Mouse (Mus musculus): Measurements from ENCODE around the gene Hacd3. TPM values are rescaled to one million over a fixed set of nuclear protein-coding genes. Genes with fewer than 3 reads are reported as not detected.
"Not testable (repeated sequence)": the region's sequence is repeated elsewhere in the genome, so short reads cannot be mapped to it uniquely, and the experiment has no call there.

Gene Hacd3
- total RNA-seq (2014; fragmentation: Nextera tagmentation) (40.4 and 48.9 TPM in 2 replicates), total RNA-seq (2017) (68.1 and 71.5 TPM in 2 replicates)

GRCm38 (mm10) chr9:65020991-65021886 lies at the start of gene Hacd3:
Gene Hacd3, minus strand, starts transcription at chr9:65021693.
- peak; percentile 64 for ATAC-seq (replicated peaks; ENCODE audit: low FRiP score, low TSS enrichment, poor library complexity, severe bottlenecking)

GRCm38 (mm10) chr9:65070587-65070986 lies 49.1 kb upstream of the Hacd3 start:
- ATAC-seq (replicated peaks; ENCODE audit: low FRiP score, low TSS enrichment, poor library complexity, severe bottlenecking) = peak; percentile 95

- no peak for ATAC-seq (replicated peaks; ENCODE audit: low FRiP score, low TSS enrichment, poor library complexity, severe bottlenecking)
Observed at GRCm38 (mm10) chr9:65064251-65064650, 42.8 kb upstream of the Hacd3 start.

GRCm38 (mm10) chr9:65050981-65051380 lies 29.5 kb upstream of the Hacd3 start:
- no peak for ATAC-seq (replicated peaks; ENCODE audit: low FRiP score, low TSS enrichment, poor library complexity, severe bottlenecking)

- ATAC-seq (replicated peaks; ENCODE audit: low FRiP score, low TSS enrichment, poor library complexity, severe bottlenecking) = no peak
Observed at GRCm38 (mm10) chr9:65049422-65049821, 27.9 kb upstream of the Hacd3 start.

GRCm38 (mm10) chr9:65046993-65047392 lies 25.5 kb upstream of the Hacd3 start:
- ATAC-seq (replicated peaks; ENCODE audit: low FRiP score, low TSS enrichment, poor library complexity, severe bottlenecking) = no peak

GRCm38 (mm10) chr9:65041430-65041829 lies 19.9 kb upstream of the Hacd3 start:
- no peak for ATAC-seq (replicated peaks; ENCODE audit: low FRiP score, low TSS enrichment, poor library complexity, severe bottlenecking)

GRCm38 (mm10) chr9:65036861-65037260 lies 15.4 kb upstream of the Hacd3 start:
- no peak for ATAC-seq (replicated peaks; ENCODE audit: low FRiP score, low TSS enrichment, poor library complexity, severe bottlenecking)

GRCm38 (mm10) chr9:65036456-65036855 lies 15.0 kb upstream of the Hacd3 start:
- no peak for ATAC-seq (replicated peaks; ENCODE audit: low FRiP score, low TSS enrichment, poor library complexity, severe bottlenecking)

GRCm38 (mm10) chr9:65032269-65033108 lies 11.0 kb upstream of the Hacd3 start, which contains the start of gene Dpp8:
Gene Dpp8, plus strand, starts transcription at chr9:65032414.
- ATAC-seq (replicated peaks; ENCODE audit: low FRiP score, low TSS enrichment, poor library complexity, severe bottlenecking) = peak; percentile 95

- ATAC-seq (replicated peaks; ENCODE audit: low FRiP score, low TSS enrichment, poor library complexity, severe bottlenecking) = peak; percentile 48; the same call in 1 of the 2 replicates
Observed at GRCm38 (mm10) chr9:65031894-65032268, 10.4 kb upstream of the Hacd3 start.

GRCm38 (mm10) chr9:65031355-65031754 lies 9.9 kb upstream of the Hacd3 start:
- not testable (repeated sequence) for ATAC-seq (replicated peaks; ENCODE audit: low FRiP score, low TSS enrichment, poor library complexity, severe bottlenecking)

- ATAC-seq (replicated peaks; ENCODE audit: low FRiP score, low TSS enrichment, poor library complexity, severe bottlenecking) = no peak
Observed at GRCm38 (mm10) chr9:65028313-65028712, 6.8 kb upstream of the Hacd3 start.

- no peak for ATAC-seq (replicated peaks; ENCODE audit: low FRiP score, low TSS enrichment, poor library complexity, severe bottlenecking)
Observed at GRCm38 (mm10) chr9:65027241-65027640, 5.7 kb upstream of the Hacd3 start.

GRCm38 (mm10) chr9:65023447-65023846 lies 2.0 kb upstream of the Hacd3 start:
- ATAC-seq (replicated peaks; ENCODE audit: low FRiP score, low TSS enrichment, poor library complexity, severe bottlenecking) = no peak

- no peak for ATAC-seq (replicated peaks; ENCODE audit: low FRiP score, low TSS enrichment, poor library complexity, severe bottlenecking)
Observed at GRCm38 (mm10) chr9:65022580-65023135, 1.2 kb upstream of the Hacd3 start.

GRCm38 (mm10) chr9:65021887-65022579 lies 540 bp upstream of the Hacd3 start:
- ATAC-seq (replicated peaks; ENCODE audit: low FRiP score, low TSS enrichment, poor library complexity, severe bottlenecking) = no peak; the same call in 1 of the 2 replicates

- no peak for ATAC-seq (replicated peaks; ENCODE audit: low FRiP score, low TSS enrichment, poor library complexity, severe bottlenecking)
Observed at GRCm38 (mm10) chr9:65020128-65020527, 1.4 kb downstream of the Hacd3 start.

- ATAC-seq (replicated peaks; ENCODE audit: low FRiP score, low TSS enrichment, poor library complexity, severe bottlenecking) = no peak
Observed at GRCm38 (mm10) chr9:65019146-65019545, 2.3 kb downstream of the Hacd3 start.

All from megakaryocyte-erythroid progenitor cell, adult 5-6 weeks (primary cell).